Mouse (Mus musculus) thymus, postnatal 10 days (tissue): ENCODE results near the gene B4galnt1.
A peak's percentile ranks its signal among the peaks of the same experiment; 100 is the strongest.
"Not testable (repeated sequence)": the region's sequence is repeated elsewhere in the genome, so short reads cannot be mapped to it uniquely, and the experiment has no call there.

Experiments used
- DNase-seq, 2 experiments: peaks; one replicate each; pipeline ENCODE4 v3.0.0; 2021; ENCODE audit warnings: low spot score in 2 of 2

B4galnt1 gene

GRCm38 (mm10) chr10:127188465-127189115, 23.6 kb downstream of the B4galnt1 start:
- DNase-seq, result no peak

DNA sequence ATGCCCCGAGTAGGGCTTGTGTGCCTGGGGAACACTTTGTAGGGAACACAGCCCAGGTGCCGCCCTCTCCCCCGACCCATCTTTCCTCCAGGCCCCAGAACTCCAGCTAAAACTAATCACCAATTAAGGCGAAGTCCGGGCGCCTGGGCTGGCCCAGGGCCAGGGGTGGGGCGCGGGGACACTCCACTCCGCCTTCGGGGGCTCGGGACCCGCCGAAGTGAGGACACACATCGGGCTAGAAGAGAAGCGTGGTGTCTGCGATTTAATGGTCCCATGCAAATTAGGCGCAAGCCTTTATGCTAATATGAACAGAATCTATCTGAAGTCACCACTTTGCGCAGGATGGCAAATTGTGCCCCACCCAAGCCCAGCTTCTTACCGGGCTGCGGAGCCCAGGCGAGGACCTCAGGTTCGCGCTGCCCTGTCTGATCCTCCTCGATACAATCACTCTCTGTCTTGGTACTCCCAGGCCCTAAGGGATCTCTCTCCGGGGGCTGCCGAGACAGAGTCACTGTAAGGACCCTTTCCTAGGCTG, 24.2 kb downstream of the B4galnt1 start:
- no peak for DNase-seq

DNA sequence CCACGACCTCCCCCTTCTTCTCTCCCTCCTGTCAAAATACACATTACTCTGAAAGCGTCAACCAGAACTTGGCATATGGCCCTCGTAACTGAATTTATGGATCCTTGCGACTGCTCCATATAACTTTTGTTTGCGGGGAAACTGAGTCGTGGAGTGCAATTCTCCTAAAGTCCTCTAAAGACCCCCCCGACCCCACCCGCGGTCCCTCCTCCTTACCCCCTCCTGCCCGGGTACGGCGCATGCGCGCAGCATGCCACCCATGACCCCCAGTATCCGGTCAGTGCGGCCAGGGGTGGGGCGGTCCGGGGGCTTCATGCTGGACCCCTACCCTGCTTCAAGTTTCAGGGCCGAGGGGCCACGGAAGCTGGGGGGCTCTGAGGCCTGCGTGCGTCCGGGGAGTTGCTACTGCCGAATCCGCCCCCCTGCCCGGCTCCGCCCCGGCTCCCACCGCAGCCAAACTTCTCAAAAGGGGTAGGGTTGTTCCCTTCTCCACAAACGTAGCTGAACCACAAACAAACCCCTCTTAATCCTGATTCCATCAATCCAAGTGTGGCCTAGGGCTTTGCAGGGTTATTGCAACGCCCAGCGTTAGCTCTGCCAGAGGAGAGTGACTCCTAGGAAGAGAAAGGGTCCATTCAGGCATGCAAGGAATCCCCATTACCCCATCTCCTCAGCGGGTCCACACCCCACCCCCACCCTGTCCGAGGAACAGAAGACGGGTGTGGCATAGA, 24.8 kb downstream of the B4galnt1 start, which contains the start of gene Arhgef25:
TSS of gene Arhgef25 (minus strand) at position 433 of the 731 bp plus-strand sequence.
- DNase-seq, result no peak

GRCm38 (mm10) chr10:127190398-127191190, 25.6 kb downstream of the B4galnt1 start:
- DNase-seq, result no peak

- DNase-seq, result no peak
Measured at GRCm38 (mm10) chr10:127191191-127192056, 26.4 kb downstream of the B4galnt1 start.

GRCm38 (mm10) chr10:127192057-127192328, 27.0 kb downstream of the B4galnt1 start:
- DNase-seq, result not testable (repeated sequence)

- DNase-seq, result no peak
Measured at GRCm38 (mm10) chr10:127193011-127193410, 28.0 kb downstream of the B4galnt1 start.

DNA sequence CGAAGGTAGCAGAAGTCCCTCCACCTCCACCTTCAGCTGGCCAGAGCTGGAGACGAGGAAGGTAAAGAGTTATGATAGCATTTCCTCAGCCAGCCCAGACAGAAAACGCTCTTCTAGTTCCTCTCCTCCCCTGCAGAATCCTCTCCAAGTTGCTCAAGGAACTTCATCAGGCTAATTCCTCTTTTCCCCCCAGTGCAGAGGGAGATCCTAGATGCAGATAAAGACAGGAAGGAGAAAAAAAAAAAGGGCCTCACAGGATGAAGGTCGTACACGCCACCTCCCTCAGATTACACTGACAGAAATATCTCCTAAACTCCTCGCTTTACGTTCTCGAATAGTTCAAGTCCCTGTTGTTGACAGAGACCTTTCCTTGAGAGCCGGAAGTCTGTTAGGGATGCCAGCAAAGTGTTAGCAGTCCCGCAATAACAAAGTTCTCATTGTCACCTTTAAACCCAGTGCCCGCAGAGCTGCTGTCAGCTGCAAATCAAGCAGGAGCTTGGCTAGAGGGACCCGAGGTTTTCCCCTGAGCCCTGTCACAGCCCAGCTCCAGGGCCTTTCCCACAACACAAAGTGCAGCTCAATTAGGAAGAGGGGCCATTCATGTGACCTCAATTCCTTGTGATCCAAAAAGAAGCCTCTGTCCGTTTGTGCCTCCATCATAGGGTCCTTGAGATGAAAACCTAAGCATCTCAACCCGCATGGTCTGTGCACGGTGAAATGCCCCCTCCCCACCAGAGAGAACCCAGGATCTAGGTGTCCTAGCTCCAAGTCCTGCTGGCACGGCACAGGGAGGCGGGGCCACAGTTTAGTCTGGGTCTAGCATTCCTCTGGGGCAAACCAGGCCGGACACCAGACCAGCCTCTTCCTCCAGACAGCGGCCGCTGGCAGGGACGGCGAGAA, 29.7 kb downstream of the B4galnt1 start:
- no peak for DNase-seq

DNA sequence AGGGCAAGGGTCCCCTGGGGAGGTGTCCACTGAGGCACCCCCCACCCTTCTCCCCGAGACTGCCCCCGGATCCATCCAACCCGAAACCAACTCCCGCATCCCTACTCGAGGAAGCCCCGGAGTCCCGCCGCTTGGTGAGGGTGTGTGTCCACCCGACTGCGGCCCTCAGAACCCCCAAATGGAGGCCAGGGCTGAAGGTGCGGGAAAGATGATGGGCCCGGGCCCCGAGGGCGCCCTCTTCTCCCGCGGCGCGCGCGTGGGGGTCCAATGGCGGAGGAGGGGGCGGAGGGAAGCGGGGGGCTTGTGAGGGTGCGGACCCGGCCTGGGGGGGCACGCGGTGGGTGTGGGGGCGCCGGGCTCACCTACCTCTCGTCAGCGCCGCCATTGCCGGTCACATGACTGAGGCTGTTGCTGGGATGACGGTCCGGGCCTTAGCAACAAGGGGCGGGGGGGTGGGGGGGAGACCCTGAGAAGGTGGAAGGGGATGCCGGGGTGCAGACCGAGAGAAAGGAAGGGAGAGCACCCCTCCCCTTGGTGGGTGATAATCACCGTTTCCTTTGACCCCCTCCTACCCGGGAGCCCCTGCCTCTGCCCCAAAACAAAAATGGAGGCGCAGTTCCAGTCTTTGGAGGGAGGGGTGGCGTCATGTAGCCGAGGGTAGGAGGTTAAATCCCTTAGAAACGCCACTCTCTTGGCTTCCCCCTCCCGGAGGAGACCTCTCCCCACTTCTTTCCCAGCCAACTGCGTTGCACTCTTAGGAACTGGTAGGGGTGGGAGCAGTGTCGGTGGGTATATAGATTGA, 30.5 kb downstream of the B4galnt1 start, which contains the start of gene Dtx3:
TSS of gene Dtx3 (minus strand) at position 401 of the 802 bp plus-strand sequence.
- DNase-seq, result peak; percentile 25 to 48

DNA sequence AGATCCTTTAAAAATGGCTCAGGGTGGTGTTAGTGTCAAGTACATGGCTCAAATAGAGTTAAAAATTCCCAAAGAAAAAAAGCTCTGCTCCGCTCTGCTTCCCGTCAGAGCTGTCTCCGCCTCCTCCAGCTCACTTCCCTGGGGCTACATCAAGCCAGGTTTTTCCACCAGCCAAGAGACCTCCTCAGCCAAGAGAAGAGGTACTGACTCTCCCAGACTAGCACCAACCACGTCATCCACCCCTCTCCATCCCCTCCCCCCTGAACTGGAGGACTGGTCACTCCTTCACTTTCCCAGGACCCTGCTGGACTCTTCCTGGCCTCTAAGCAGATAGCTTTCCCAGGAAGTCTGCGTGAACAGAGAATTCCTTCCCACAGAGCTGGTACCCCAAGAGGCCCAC, 31.4 kb downstream of the B4galnt1 start:
- DNase-seq, result no peak

- no peak for DNase-seq
Measured at GRCm38 (mm10) chr10:127197104-127197503, 32.1 kb downstream of the B4galnt1 start.

GRCm38 (mm10) chr10:127197505-127198110, 32.6 kb downstream of the B4galnt1 start:
- DNase-seq, result no peak

DNA sequence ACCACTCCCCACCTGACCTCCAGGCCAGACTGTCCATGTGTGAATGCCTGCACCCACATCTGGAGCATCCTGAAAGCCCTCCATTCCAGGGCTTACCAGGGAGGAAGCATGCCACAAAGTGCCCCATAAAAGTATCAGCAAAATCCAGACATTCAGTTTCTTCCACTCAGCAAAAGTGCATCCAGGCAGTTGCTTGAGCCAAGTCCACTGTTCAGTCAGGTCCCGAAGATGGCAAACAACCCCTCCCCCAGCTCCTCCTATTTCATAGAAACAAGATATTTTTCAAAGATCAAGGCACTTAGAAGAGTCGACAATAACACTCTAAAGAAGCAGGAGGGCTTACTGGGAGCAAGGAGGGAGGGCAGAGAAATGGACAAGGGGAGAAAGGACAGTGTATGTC, 33.5 kb downstream of the B4galnt1 start:
- no peak for DNase-seq

DNA sequence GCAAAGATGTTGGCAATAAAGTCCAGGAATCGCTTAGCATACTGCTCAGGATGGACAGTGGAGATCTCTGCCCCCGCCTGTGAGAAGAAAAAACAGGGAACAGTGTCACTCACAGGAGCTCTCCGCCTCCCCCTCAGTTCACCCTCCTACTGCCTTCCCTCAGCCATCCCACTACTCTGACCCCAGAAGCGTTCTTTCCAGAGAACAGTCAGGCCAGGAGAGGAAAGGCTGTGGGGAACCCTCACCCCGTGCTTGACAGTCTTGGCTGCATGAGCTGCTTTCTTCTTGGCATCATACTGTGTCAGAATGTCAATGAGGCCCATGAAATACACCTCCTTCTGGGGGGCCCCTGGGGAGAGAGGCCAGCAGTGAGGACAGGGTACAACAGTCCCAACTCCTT, 34.0 kb downstream of the B4galnt1 start:
- DNase-seq, result no peak

GRCm38 (mm10) chr10:127199474-127199873, 34.4 kb downstream of the B4galnt1 start:
- DNase-seq, result no peak

DNA sequence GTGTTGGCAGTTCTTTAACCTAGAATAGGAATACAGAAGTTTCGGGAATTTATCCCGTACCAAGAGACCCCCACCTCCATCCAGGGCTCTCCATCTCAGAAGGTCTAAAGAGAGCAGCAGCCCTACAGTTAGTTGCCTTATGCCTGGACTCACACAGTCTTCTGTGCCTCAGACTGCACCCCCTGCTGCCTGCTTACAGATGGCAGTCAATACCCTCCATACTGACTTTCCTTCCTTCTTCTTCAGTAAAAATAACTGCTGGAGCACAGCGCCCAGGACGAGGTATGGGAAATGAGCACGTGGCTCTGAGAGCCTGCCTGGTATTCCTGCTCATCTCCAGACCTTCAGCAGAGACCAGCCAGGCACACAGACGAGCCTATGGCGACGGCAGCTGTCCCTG, 35.3 kb downstream of the B4galnt1 start:
- DNase-seq, result no peak

GRCm38 (mm10) chr10:127203106-127203505, 38.1 kb downstream of the B4galnt1 start:
- DNase-seq, result no peak

GRCm38 (mm10) chr10:127204589-127204988, 39.6 kb downstream of the B4galnt1 start:
- no peak for DNase-seq

DNA sequence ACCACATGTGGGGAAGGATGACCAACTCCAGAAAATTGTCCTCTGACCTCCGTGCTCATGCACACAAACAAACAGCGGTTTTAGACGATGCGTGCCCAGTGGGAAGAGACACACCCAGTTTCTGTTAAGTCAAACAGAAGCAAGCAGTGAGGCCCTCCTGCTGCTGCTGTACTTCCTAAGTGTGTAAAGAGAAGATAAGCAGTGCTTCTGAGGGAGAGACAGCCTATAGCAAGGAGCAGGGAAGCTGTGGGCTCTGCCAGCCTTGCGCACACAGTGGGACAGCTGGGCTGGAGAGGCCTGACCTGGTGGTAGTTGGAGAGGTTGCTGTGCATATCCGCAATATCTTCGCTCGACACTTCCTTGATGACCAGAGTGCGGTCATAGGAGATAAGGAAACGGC, 40.3 kb downstream of the B4galnt1 start:
- DNase-seq, result no peak
